Mouse (Mus musculus) ES-E14 (cell line): ENCODE measurements around the gene Wdr11.

Experiments used
- CHD2 ChIP-seq: IDR thresholded peaks from 2 replicates; pipeline ENCODE4 v1.6.1; 2014; ENCODE audit warnings: mild to moderate bottlenecking, low read depth, low read length, inconsistent platforms
- MAFK ChIP-seq: IDR thresholded peaks from 2 replicates; pipeline ENCODE4 v1.6.1; 2014; ENCODE audit warnings: mild to moderate bottlenecking, low read depth, low read length, inconsistent platforms; ENCODE audit not compliant: insufficient read depth
- ZC3H11A ChIP-seq: IDR thresholded peaks from 2 replicates; pipeline ENCODE4 v1.6.1; 2012; ENCODE audit warnings: low read depth, mild to moderate bottlenecking, inconsistent platforms, low read length, borderline replicate concordance
- ZNF384 ChIP-seq: IDR thresholded peaks from 2 replicates; pipeline ENCODE4 v1.6.1; 2012; ENCODE audit warnings: low read depth, low read length, inconsistent platforms

- TF ChIP-seq MAFK (no peak), CHD2 (no peak), ZNF384 (no peak), ZC3H11A (no peak)
Measured at GRCm38 (mm10) chr7:129651781-129652180, 60.1 kb downstream of the Wdr11 start.
